Mouse (Mus musculus) inflammation-experienced regulatory T-cells, adult 16 weeks (primary cell): ENCODE data around the gene Ppil6. TPM values are rescaled to one million over a fixed set of nuclear protein-coding genes. Genes with fewer than 3 reads are reported as not detected.

Experiments
- polyA plus RNA-seq: library from polyadenylated mRNA; unstranded; fragments of 100-300 nt; shearing (Covaris generic); gene quantifications from one replicate; pipeline ENCODE4 v1.2.1, GENCODE M21; 2017

Ppil6 gene
- polyA plus RNA-seq, result not detected

DNA sequence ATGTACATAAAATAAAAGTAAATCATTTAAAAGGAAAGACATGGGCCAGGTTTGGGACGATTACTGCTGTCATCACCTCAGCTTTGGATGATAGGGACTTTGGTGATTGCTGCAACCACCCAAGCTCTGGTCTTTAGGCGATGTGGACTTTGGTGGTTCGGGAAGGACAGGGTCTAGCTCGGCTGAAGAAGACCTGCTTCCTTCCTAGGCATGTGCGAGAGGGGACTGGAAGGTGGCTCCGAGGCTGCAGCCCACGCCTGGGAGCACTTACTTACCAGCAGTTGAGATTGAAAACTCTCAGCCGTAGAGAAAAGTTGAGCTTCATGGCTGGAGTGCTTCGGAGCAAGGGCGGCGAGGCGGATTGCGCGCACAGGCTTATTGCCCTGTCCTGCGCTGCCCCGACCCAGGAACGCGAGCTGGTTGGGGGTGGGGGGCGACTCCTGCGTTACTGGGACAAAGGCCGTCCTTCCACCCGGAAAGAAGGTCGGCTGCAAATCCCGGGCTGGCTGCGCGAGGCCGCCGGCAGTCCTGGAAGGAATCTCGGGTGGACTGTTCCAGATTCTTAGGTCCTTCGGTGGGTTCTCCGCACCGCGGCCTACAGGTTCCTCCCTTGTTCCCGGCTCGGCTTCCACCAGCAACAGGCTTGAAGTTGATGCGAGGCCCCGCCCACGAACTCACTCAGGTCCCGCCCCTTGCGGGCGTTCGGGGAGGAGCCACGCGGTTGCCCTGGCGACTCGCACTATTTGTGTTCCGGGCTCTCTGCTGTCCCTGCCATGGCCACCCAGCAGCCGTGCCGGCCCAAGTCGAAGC, at the start of gene Ppil6, which contains the start of gene Smpd2:
Gene Ppil6 (plus strand): TSS at position 732 of the 810 bp plus-strand sequence.
Gene Smpd2 (minus strand): TSS at position 662 of the 810 bp plus-strand sequence.

GRCm38 (mm10) chr10:41450137-41450670, 40.0 kb upstream of the Ppil6 start, which contains the start of gene Zbtb24:
Zbtb24 (plus strand) TSS chr10:41450383.

DNA sequence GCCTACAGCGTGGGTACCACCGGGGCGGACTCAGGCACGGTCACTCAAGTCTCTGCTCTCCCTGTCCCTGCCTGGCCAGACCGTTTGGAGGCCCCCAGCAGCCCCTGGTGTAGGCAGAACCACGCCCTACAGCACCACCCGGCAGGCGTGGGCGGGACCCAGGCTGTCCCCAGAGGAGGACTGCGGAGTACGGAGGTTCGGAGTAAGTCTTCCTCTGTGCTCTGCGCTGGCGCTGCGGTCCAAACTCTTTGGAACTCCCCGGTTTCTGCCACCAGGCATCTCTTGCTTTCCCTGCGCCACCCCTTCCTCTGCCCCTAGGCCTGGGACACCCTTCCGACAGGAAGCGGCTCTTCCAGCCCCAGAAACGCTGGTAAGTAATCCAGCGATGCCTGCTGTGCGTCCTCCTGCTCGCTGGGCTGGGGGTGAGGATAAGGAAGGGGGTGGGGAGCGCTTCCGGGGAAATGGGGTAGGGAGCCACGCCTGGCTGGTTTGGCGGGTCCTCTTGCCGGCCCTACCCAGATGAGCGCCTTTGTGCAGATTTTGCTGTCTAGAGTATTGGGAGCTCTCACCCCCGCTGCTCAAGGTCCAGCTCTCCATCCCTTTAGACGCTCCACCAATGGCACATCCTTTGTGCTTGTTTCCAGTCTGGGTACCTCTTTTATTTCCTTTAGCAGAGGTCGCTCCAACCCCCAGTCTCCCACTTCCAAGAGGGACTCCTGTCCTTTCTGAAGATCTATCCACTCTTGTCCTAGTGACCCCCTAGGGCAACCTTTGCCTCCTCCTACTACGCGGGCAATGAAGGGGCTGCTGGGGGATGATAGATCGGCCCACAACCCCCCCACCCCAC, 13.8 kb upstream of the Ppil6 start, which contains the start of gene Mical1:
Gene Mical1 (plus strand): TSS at position 144 of the 847 bp plus-strand sequence.

GRCm38 (mm10) chr10:41518981-41519618, 28.9 kb downstream of the Ppil6 start, which contains the start of gene Cd164:
Cd164 (plus strand) TSS chr10:41519414.

Other genes with a start within 250 kb of the Ppil6 start
- gene Fig4, start 187.2 kb upstream of the Ppil6 start, polyA plus RNA-seq, result 42.0 TPM
- not detected for gene Ak9, start 186.5 kb upstream of the Ppil6 start, polyA plus RNA-seq
- gene Zbtb24, start 40.1 kb upstream of the Ppil6 start, polyA plus RNA-seq, result 59.3 TPM
- 122 TPM for gene Mical1, start 14.1 kb upstream of the Ppil6 start, polyA plus RNA-seq
- 49.3 TPM for gene Smpd2, start 70 bp upstream of the Ppil6 start, polyA plus RNA-seq
- gene Cd164, start 29.0 kb downstream of the Ppil6 start, polyA plus RNA-seq, result 266 TPM
- gene Ccdc162, start 226.2 kb downstream of the Ppil6 start, polyA plus RNA-seq, result 0.66 TPM